Mouse (Mus musculus) heart, postnatal 0 days (tissue): ENCODE measurements around the gene 3425401B19Rik. TPM values are rescaled to one million over a fixed set of nuclear protein-coding genes. Genes with fewer than 3 reads are reported as not detected.

ENCODE experiments used
- ATAC-seq: fragments of 200-750 bp; cut with Nextera tagmentation; 2 replicates; pipeline ENCODE4 v1.8.0; 2017; ENCODE audit warnings: low read depth, moderate number of reproducible peaks, moderate library complexity; ENCODE audit not compliant: insufficient read depth
- DNase-seq: peaks from one replicate; pipeline ENCODE4 v3.0.0-alpha.2; 2016; ENCODE audit warnings: low spot score
- H3K27ac ChIP-seq: fragments of 300-500 bp; sonication (generic); 2 replicates; pipeline ENCODE4 v1.5.1; 2014; ENCODE audit warnings: low read depth, mild to moderate bottlenecking
- H3K27me3 ChIP-seq: fragments of 300-500 bp; sonication (generic); 2 replicates; pipeline ENCODE4 v1.6.1; 2014; ENCODE audit warnings: low read length, mixed read lengths; ENCODE audit not compliant: control insufficient read depth, insufficient read depth
- H3K36me3 ChIP-seq: fragments of 300-500 bp; sonication (generic); replicated peaks from 2 replicates; pipeline ENCODE4 v1.6.1; 2014; ENCODE audit warnings: low read length, mixed read lengths; ENCODE audit not compliant: control insufficient read depth, insufficient read depth
- H3K4me1 ChIP-seq: fragments of 300-500 bp; sonication (generic); 2 replicates; pipeline ENCODE4 v1.6.1; 2014; ENCODE audit warnings: antibody characterized with exemption; ENCODE audit not compliant: control insufficient read depth, insufficient read depth
- H3K4me2 ChIP-seq: fragments of 300-500 bp; sonication (generic); 2 replicates; pipeline ENCODE4 v1.6.1; 2014; ENCODE audit warnings: low read depth, mild to moderate bottlenecking, low read length, moderate library complexity
- H3K4me3 ChIP-seq: fragments of 300-500 bp; sonication (generic); 2 replicates; pipeline ENCODE4 v1.5.1; 2014; ENCODE audit warnings: low read depth, low read length
- H3K9ac ChIP-seq: fragments of 300-500 bp; sonication (generic); replicated peaks from 2 replicates; pipeline ENCODE4 v1.6.1; 2014; ENCODE audit warnings: low read depth, low read length, mixed read lengths
- H3K9me3 ChIP-seq: fragments of 300-500 bp; sonication (generic); replicated peaks from 2 replicates; pipeline ENCODE4 v1.6.1; 2016; ENCODE audit warnings: low read length; ENCODE audit not compliant: control insufficient read depth
- CTCF ChIP-seq: IDR thresholded peaks from 2 replicates; pipeline ENCODE4 v1.5.1; 2016; ENCODE audit warnings: antibody characterized with exemption, control low read depth, low read depth
- EP300 ChIP-seq: IDR thresholded peaks from 2 replicates; pipeline ENCODE4 v1.6.1; 2016; ENCODE audit warnings: antibody characterized with exemption, low read depth
- WGBS: fragments of 180-500 bp; shearing (Covaris S2); extraction: QIAGEN DNeasy Blood & Tissue Kit; methylation state at CpG from one replicate; pipeline ENCODE4 v1.1.7; 2014; 5-methylcytosine and 5-hydroxymethylcytosine counted together
- polyA plus RNA-seq: library from polyadenylated mRNA; unstranded; fragments of >200 nt; fragmentation: Nextera tagmentation; extraction: Ambion mirVana; gene quantifications from 2 replicates; pipeline ENCODE4 v1.2.1, GENCODE M21; 2015
- total RNA-seq: library from RNA; depleted of rRNA; stranded (reverse); fragments of >200 nt; gene quantifications from 2 replicates; pipeline ENCODE4 v1.2.3, GENCODE M21; 2014; ENCODE audit warnings: low replicate concordance

The 3425401B19Rik gene
- total and polyA plus RNA-seq, 2 experiments from 2014 or later = 11.2 to 19.4 TPM

DNA sequence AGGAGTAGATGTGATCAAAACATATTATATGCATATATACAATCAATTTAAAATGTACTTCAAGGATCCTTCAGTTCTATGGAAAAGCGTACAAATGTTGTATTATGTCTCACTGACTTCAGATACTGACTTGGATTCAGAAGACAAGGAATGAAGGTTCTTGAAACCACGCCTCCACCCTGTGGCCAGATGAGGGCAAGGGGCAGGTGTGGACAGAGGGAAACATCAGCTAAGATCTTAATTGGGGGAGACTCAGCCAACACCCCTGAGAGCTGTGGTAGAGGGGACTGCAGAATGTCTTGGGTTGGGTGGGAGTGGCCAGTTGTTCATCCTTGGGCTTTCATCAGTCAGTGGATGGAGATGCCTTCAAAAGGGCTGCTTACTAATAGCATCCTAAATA lies 30.4 kb upstream of the 3425401B19Rik start:
- WGBS = 86% methylated on average over 2 of the region's 2 CpGs
- no peaks in the 10 kb centered on the region for H3K27me3 ChIP-seq
- H3K9me3 ChIP-seq = no peaks in the 10 kb centered on the region
- no peak overlapping the region for H3K9ac ChIP-seq
- DNase-seq = no peak
- no peak for ATAC-seq
- H3K4me1 ChIP-seq = no peaks in the 10 kb centered on the region
- no peak; the same call in 1 of the 2 replicates for TF ChIP-seq CTCF
- no peak for TF ChIP-seq EP300
- H3K4me2 ChIP-seq = no peak overlapping the region
- H3K4me3 ChIP-seq = no peak overlapping the region
- H3K36me3 ChIP-seq = no peaks in the 10 kb centered on the region
- no peak overlapping the region for H3K27ac ChIP-seq

GRCm38 (mm10) chr14:32715076-32715475 lies 30.0 kb upstream of the 3425401B19Rik start:
- 82% methylated on average over 6 of the region's 6 CpGs for WGBS
- H3K36me3 ChIP-seq = no peaks in the 10 kb centered on the region
- DNase-seq (no peak), ATAC-seq (no peak)
- no peak overlapping the region for H3K4me2 ChIP-seq
- H3K27me3 ChIP-seq = no peaks in the 10 kb centered on the region
- H3K4me1 ChIP-seq = no peaks in the 10 kb centered on the region
- no peak overlapping the region for H3K27ac ChIP-seq
- no peak overlapping the region for H3K4me3 ChIP-seq
- no peaks in the 10 kb centered on the region for H3K9me3 ChIP-seq
- TF ChIP-seq CTCF (no peak), EP300 (no peak)
- no peak overlapping the region for H3K9ac ChIP-seq

DNA sequence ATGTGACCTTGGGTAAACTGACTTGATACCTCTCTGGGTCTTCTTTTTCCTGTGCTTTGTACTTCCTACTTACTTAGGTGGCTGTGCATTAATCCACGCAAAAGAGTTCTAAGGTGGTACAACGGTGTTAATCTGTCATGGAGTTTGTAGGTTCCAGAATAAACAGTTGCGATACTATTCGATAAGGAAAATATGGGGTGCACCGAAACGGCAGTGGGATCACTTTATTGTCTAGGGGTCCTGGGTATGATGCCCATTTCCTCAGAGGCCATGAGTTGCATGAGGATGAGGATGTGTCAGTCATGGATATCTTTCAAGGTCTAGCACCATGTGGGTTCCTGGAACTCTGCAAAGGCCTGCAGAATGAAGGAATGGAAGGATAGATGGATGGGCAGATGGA lies 24.8 kb upstream of the 3425401B19Rik start:
- TF ChIP-seq EP300 (no peak), CTCF (no peak)
- H3K9ac ChIP-seq = no peak overlapping the region
- DNase-seq (no peak), ATAC-seq (no peak)
- H3K36me3 ChIP-seq = no peaks in the 10 kb centered on the region
- no peak overlapping the region for H3K4me2 ChIP-seq
- no peaks in the 10 kb centered on the region for H3K27me3 ChIP-seq
- no peak overlapping the region for H3K4me3 ChIP-seq
- H3K9me3 ChIP-seq = no peaks in the 10 kb centered on the region
- WGBS = 93% methylated on average over 6 of the region's 6 CpGs
- no peak overlapping the region for H3K27ac ChIP-seq
- H3K4me1 ChIP-seq = no peaks in the 10 kb centered on the region

DNA sequence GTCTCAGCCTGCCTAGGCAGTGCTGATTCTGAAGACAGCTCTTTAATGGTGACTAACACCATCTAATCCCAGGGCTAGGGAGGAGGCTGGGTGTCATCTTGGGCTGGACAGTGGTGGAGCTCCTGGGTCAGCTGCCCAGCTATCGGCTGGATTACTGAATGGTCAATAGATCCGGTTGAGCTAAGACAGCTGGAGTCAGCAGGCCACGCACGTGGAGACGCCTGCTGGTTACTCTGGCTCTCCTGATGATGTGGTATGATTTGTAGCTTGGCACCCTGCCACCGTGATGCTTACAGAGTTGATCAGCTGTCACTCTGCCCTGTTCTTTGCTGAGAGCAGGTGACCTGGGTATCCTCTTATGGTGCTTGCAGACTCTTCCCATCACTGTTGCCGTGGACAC lies 23.7 kb upstream of the 3425401B19Rik start:
- WGBS = 50% methylated on average over 7 of the region's 7 CpGs
- DNase-seq = no peak
- H3K27me3 ChIP-seq = no peaks in the 10 kb centered on the region
- TF ChIP-seq EP300 (no peak), CTCF (no peak)
- no peaks in the 10 kb centered on the region for H3K4me1 ChIP-seq
- no peak overlapping the region for H3K4me2 ChIP-seq
- ATAC-seq = 0 out of 2 replicates have a peak, but pooled peaks have one; percentile 7
- no peaks in the 10 kb centered on the region for H3K36me3 ChIP-seq
- no peak overlapping the region for H3K27ac ChIP-seq
- H3K4me3 ChIP-seq = no peak overlapping the region
- H3K9ac ChIP-seq = no peak overlapping the region
- no peaks in the 10 kb centered on the region for H3K9me3 ChIP-seq

GRCm38 (mm10) chr14:32707938-32708337 lies 22.8 kb upstream of the 3425401B19Rik start:
- WGBS = 31% methylated on average over 8 of the region's 8 CpGs

DNA sequence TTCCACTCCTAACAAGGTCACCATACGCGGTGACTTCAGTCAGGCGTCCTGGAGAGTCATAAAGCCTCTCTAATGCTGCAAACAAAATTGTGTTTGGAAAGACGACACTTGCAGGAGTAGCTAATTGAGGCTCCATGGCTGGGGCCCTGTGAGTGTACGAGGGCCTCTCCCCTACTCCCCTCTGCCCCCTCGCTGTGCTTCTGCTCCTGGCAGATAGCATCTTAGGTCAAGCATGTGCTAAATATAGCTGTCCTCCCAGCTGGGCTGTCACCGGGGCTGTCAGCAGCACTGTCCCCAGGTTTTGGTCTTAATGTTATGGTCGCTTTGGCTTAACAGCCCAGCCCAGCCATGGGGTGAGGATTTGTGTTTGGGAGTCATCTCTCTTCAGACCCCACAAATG lies 15.9 kb upstream of the 3425401B19Rik start:
- H3K9ac ChIP-seq = no peak overlapping the region
- peak; percentile 68 for DNase-seq
- WGBS = 21% methylated on average over 8 of the region's 8 CpGs

More at GRCm38 (mm10) chr14:32707938-32708337, 22.8 kb upstream of the 3425401B19Rik start:
- Histone ChIP-seq H3K36me3 (no peaks in the 10 kb centered on the region), H3K27me3 (no peaks in the 10 kb centered on the region), H3K9ac (no peak overlapping the region), H3K27ac (no peak overlapping the region), H3K4me2 (no peak overlapping the region), H3K4me3 (no peak overlapping the region), H3K4me1 (no peaks in the 10 kb centered on the region), H3K9me3 (no peaks in the 10 kb centered on the region)
- peak; percentile 45 for DNase-seq
- peak; percentile 69 for ATAC-seq
- TF ChIP-seq CTCF (no peak), EP300 (no peak)

More for the DNA sequence above, 15.9 kb upstream of the 3425401B19Rik start:
- ATAC-seq = peak; percentile 89
- Histone ChIP-seq H3K27me3 (no peaks in the 10 kb centered on the region), H3K4me3 (no peak overlapping the region), H3K27ac (peak overlapping the region; percentile 80), H3K9me3 (no peaks in the 10 kb centered on the region), H3K4me1 (0 out of 2 replicates have a peak, but pooled peaks cover 4% of the 10 kb centered on the region), H3K4me2 (no peak overlapping the region), H3K36me3 (no peaks in the 10 kb centered on the region)
- TF ChIP-seq CTCF (peak; percentile 24; the same call in 1 of the 2 replicates), EP300 (no peak)
